Comparison of ENCODE assay signal across 9 mouse cellular contexts in genomic region chr9:120893435-120893834, GRCm38 (mm10). TPM values are rescaled to one million over a fixed set of nuclear protein-coding genes. Genes with fewer than 3 reads are reported as not detected.
DNase-seq lines count a peak whose midpoint lies in the region; ATAC-seq and TF ChIP-seq lines count a peak whose summit lies in the region.
"Had no signal": no experiment of that assay in that cellular context is flagged by ENCODE, and none has a peak within 500 bp of the region (broad histone marks: within the 10 kb centered on the region; RNA-seq: fewer than 3 reads in every experiment).

No protein-coding gene starts in this region.

- H3K36me3 ChIP-seq in kidney, postnatal 0 days (ENCODE audit: insufficient read depth, low read length), result no peaks in the 10 kb centered on the region
- H3K36me3 ChIP-seq in lung, postnatal 0 days (ENCODE audit: insufficient read depth, low read length), result no peaks in the 10 kb centered on the region

- peaks cover 6% of the 10 kb centered on the region for H3K4me1 ChIP-seq in kidney, postnatal 0 days (replicated peaks; ENCODE audit: insufficient read depth, low read length)
- H3K4me1 ChIP-seq in lung, postnatal 0 days (ENCODE audit: insufficient read depth, low read depth, low read length), result no peaks in the 10 kb centered on the region; the same call in 1 of the 2 replicates

- ATAC-seq in kidney, postnatal 0 days (replicated peaks; ENCODE audit: low FRiP score, low read depth), result peak; percentile 61
- peak; percentile 57 for ATAC-seq in lung, postnatal 0 days
- ATAC-seq: forebrain, postnatal 0 days had no signal

- peak overlapping the region; percentile 38; the same call in 1 of the 2 replicates for H3K4me2 ChIP-seq in kidney, postnatal 0 days (ENCODE audit: low read length)
- H3K4me2 ChIP-seq in lung, postnatal 0 days (replicated peaks; ENCODE audit: low read depth, low read length), result 0 out of 2 replicates have a peak overlapping the region, but pooled peaks have one; percentile 17

- peak overlapping the region; percentile 79 for H3K27ac ChIP-seq in kidney, postnatal 0 days
- no peak overlapping the region for H3K27ac ChIP-seq in lung, postnatal 0 days (ENCODE audit: low read length)

- H3K4me3 ChIP-seq in kidney, postnatal 0 days (replicated peaks; ENCODE audit: low read depth, low read length), result no peak overlapping the region
- no peak overlapping the region for H3K4me3 ChIP-seq in lung, postnatal 0 days (ENCODE audit: low read depth, low read length)

- TF ChIP-seq CTCF in kidney, postnatal 0 days (IDR thresholded peaks at IDR 0.05; ENCODE audit: low read depth), result no peak
- TF ChIP-seq CTCF in lung, postnatal 0 days (IDR thresholded peaks at IDR 0.05), result no peak

- no peak for TF ChIP-seq EP300 in lung, postnatal 0 days (IDR thresholded peaks at IDR 0.05)

- H3K27me3 ChIP-seq in kidney, postnatal 0 days (ENCODE audit: insufficient read depth, low read length), result no peaks in the 10 kb centered on the region
- no peaks in the 10 kb centered on the region for H3K27me3 ChIP-seq in lung, postnatal 0 days (replicated peaks; ENCODE audit: insufficient read depth, low read length)

- WGBS in kidney, postnatal 0 days, result 84% methylated on average over 11 of the region's 11 CpGs
- 89% methylated on average over 11 of the region's 11 CpGs for WGBS in lung, postnatal 0 days

- H3K9me3 ChIP-seq in kidney, postnatal 0 days (replicated peaks; ENCODE audit: low read length), result no peaks in the 10 kb centered on the region
- H3K9me3 ChIP-seq in lung, postnatal 0 days (ENCODE audit: low read length), result no peaks in the 10 kb centered on the region

- no peak overlapping the region for H3K9ac ChIP-seq in kidney, postnatal 0 days (ENCODE audit: low read depth, low read length)
- H3K9ac ChIP-seq in lung, postnatal 0 days (replicated peaks; ENCODE audit: low read depth), result no peak overlapping the region
- H3K9ac ChIP-seq: forebrain, postnatal 0 days had no signal

- peak; percentile 61 for DNase-seq in ES-CJ7 (ENCODE audit: low read depth, low spot score)
- peak; percentile 5 for DNase-seq in c-Kit-positive CD71-positive TER-119-positive erythroid progenitor cells, embryonic 14.5 days (ENCODE audit: low spot score)
- peak; percentile 58 for DNase-seq in kidney, postnatal 0 days (ENCODE audit: low spot score)
- DNase-seq in lung, postnatal 0 days (ENCODE audit: low spot score), result peak; percentile 46
- no peak for DNase-seq in frontal cortex, postnatal 36 days (ENCODE audit: low spot score in 2 of 2)
- no peak for DNase-seq in right cerebral cortex, adult 18-20 months
- no peak for DNase-seq in cerebellum, postnatal 25 days
- DNase-seq in adrenal gland, postnatal 14 days, result no peak
- DNase-seq: forebrain, postnatal 0 days had no signal

RNA-seq across cellular contexts. Expression of gene Ctnnb1, which starts 35.6 kb away (rescaled TPM):
- 460 and 470 TPM in 2 replicates for polyA plus RNA-seq in kidney, postnatal 0 days (2015; fragmentation: Nextera tagmentation; extraction: Ambion mirVana)
- 383 and 452 TPM in 2 replicates for polyA plus RNA-seq in lung, postnatal 0 days (2015; fragmentation: Nextera tagmentation; extraction: Ambion mirVana)
- 696 and 727 TPM in 2 replicates for total RNA-seq in adrenal gland, postnatal 14 days (2021)

Comparison
In these comparisons a context has a peak if more than half of its experiments do, and no peak if none do; other contexts are left out.
1. DNase-seq: peak in ES-CJ7 (single experiment), c-Kit-positive CD71-positive TER-119-positive erythroid progenitor cells, embryonic 14.5 days (single experiment), kidney, postnatal 0 days (single experiment) and lung, postnatal 0 days (single experiment); none in frontal cortex, postnatal 36 days (0 of 2), right cerebral cortex, adult 18-20 months (single experiment), cerebellum, postnatal 25 days (0 of 2) and adrenal gland, postnatal 14 days (single experiment).